Mouse (Mus musculus) megakaryocyte, embryonic 14.5 days (primary cell): ENCODE results near the gene C2cd5. TPM values are rescaled to one million over a fixed set of nuclear protein-coding genes. Genes with fewer than 3 reads are reported as not detected.
"Not testable (repeated sequence)": the region's sequence is repeated elsewhere in the genome, so short reads cannot be mapped to it uniquely, and the experiment has no call there.

Experiments
- H3K27me3 ChIP-seq: replicated peaks from 2 replicates; pipeline ENCODE3; 2012; ENCODE audit warnings: inconsistent platforms
- H3K36me3 ChIP-seq: replicated peaks from 2 replicates; pipeline ENCODE3; 2012; ENCODE audit warnings: low read length, inconsistent platforms, mixed read lengths
- H3K4me1 ChIP-seq: 2 replicates; pipeline ENCODE4 v1.6.1; 2012; ENCODE audit warnings: inconsistent platforms
- H3K4me3 ChIP-seq: replicated peaks from 2 replicates; pipeline ENCODE3; 2012; ENCODE audit warnings: moderate library complexity, mild to moderate bottlenecking, inconsistent platforms
- H3K9me3 ChIP-seq: 2 replicates; pipeline ENCODE4 v1.6.1; 2012; ENCODE audit warnings: inconsistent platforms
- FLI1 ChIP-seq: IDR thresholded peaks from 2 replicates; pipeline ENCODE4 v1.6.1; 2012; ENCODE audit warnings: low read length, inconsistent platforms, mixed read lengths
- GATA1 ChIP-seq: IDR thresholded peaks from 3 replicates; pipeline ENCODE4 v1.6.1; 2012; ENCODE audit warnings: mixed read lengths, low read length, inconsistent platforms, borderline replicate concordance
- polyA plus RNA-seq: library from polyadenylated mRNA; stranded (reverse); fragments of >175 nt; gene quantifications from 2 replicates; pipeline ENCODE4 v1.2.3, GENCODE M21; 2012; ENCODE audit warnings: low replicate concordance; ENCODE audit not compliant: insufficient read depth

C2cd5 gene
- polyA plus RNA-seq, 1 experiment, result 6.7 TPM

GRCm38 (mm10) chr6:142988231-142988630, 111.7 kb downstream of the C2cd5 start:
- Histone ChIP-seq H3K4me3 (no peak overlapping the region), H3K27me3 (peaks cover 23% of the 10 kb centered on the region), H3K36me3 (no peaks in the 10 kb centered on the region), H3K9me3 (no peaks in the 10 kb centered on the region), H3K4me1 (peaks cover 9% of the 10 kb centered on the region; the same call in 1 of the 2 replicates)
- TF ChIP-seq GATA1, result no peak
- TF ChIP-seq FLI1, result no peak

- Histone ChIP-seq H3K4me1 (peaks cover 9% of the 10 kb centered on the region; the same call in 1 of the 2 replicates), H3K9me3 (0 out of 2 replicates have a peak, but pooled peaks cover 5% of the 10 kb centered on the region), H3K4me3 (no peak overlapping the region), H3K27me3 (peaks cover 18% of the 10 kb centered on the region), H3K36me3 (no peaks in the 10 kb centered on the region)
- no peak for TF ChIP-seq FLI1
- TF ChIP-seq GATA1, result no peak
Measured at GRCm38 (mm10) chr6:142987616-142988015, 112.3 kb downstream of the C2cd5 start.

GRCm38 (mm10) chr6:142986706-142987105, 113.2 kb downstream of the C2cd5 start:
- not testable (repeated sequence) for H3K36me3 ChIP-seq, H3K9me3 ChIP-seq, H3K4me3 ChIP-seq
- Histone ChIP-seq H3K4me1 (peaks cover 14% of the 10 kb centered on the region; the same call in 1 of the 2 replicates), H3K27me3 (peaks cover 16% of the 10 kb centered on the region)

GRCm38 (mm10) chr6:142985561-142986238, 114.2 kb downstream of the C2cd5 start:
- H3K9me3 ChIP-seq, result not testable (repeated sequence)
- H3K27me3 ChIP-seq, result peaks cover 11% of the 10 kb centered on the region

GRCm38 (mm10) chr6:142979665-142980660, 120.0 kb downstream of the C2cd5 start:
- TF ChIP-seq FLI1 (no peak), GATA1 (no peak)
- Histone ChIP-seq H3K9me3 (peaks cover 21% of the 10 kb centered on the region), H3K4me3 (no peak overlapping the region), H3K4me1 (peaks cover 13% of the 10 kb centered on the region), H3K36me3 (no peaks in the 10 kb centered on the region), H3K27me3 (peaks cover 3% of the 10 kb centered on the region)

More at GRCm38 (mm10) chr6:142985561-142986238, 114.2 kb downstream of the C2cd5 start:
- H3K4me1 ChIP-seq, result peaks cover 18% of the 10 kb centered on the region; the same call in 1 of the 2 replicates
- H3K36me3 ChIP-seq, H3K4me3 ChIP-seq: not testable (repeated sequence)

GRCm38 (mm10) chr6:142977221-142977620, 122.7 kb downstream of the C2cd5 start:
- Histone ChIP-seq H3K4me3 (no peak overlapping the region), H3K9me3 (peaks cover 16% of the 10 kb centered on the region), H3K27me3 (peaks cover 13% of the 10 kb centered on the region), H3K4me1 (peaks cover 12% of the 10 kb centered on the region), H3K36me3 (no peaks in the 10 kb centered on the region)
- TF ChIP-seq GATA1, result no peak
- no peak for TF ChIP-seq FLI1

- Histone ChIP-seq H3K27me3 (peaks cover 10% of the 10 kb centered on the region), H3K9me3 (peaks cover 8% of the 10 kb centered on the region), H3K4me3 (no peak overlapping the region), H3K4me1 (no peaks in the 10 kb centered on the region), H3K36me3 (no peaks in the 10 kb centered on the region)
- TF ChIP-seq GATA1, result no peak
- no peak for TF ChIP-seq FLI1
Measured at GRCm38 (mm10) chr6:142973289-142973688, 126.7 kb downstream of the C2cd5 start.

GRCm38 (mm10) chr6:142972205-142972604, 127.7 kb downstream of the C2cd5 start:
- Histone ChIP-seq H3K9me3 (no peaks in the 10 kb centered on the region), H3K4me3 (no peak overlapping the region), H3K4me1 (0 out of 2 replicates have a peak, but pooled peaks cover 3% of the 10 kb centered on the region), H3K27me3 (peaks cover 13% of the 10 kb centered on the region), H3K36me3 (no peaks in the 10 kb centered on the region)
- no peak for TF ChIP-seq GATA1
- no peak for TF ChIP-seq FLI1

- H3K27me3 ChIP-seq, result peaks cover 44% of the 10 kb centered on the region
- no peaks in the 10 kb centered on the region for H3K36me3 ChIP-seq
- no peak for TF ChIP-seq GATA1
- H3K4me1 ChIP-seq, result peaks cover 23% of the 10 kb centered on the region
- H3K4me3 ChIP-seq, result no peak overlapping the region
- H3K9me3 ChIP-seq, result peaks cover 7% of the 10 kb centered on the region; the same call in 1 of the 2 replicates
Measured at GRCm38 (mm10) chr6:142967407-142967806, 132.5 kb downstream of the C2cd5 start.
